Mouse (Mus musculus) kidney, postnatal 4 days (tissue): Measurements from ENCODE around the gene Inpp5k.
"Not testable (repeated sequence)": the region's sequence is repeated elsewhere in the genome, so short reads cannot be mapped to it uniquely, and the experiment has no call there.

Experiments used
- DNase-seq, 2 experiments: peaks; one replicate each; pipeline ENCODE4 v3.0.0; 2021; ENCODE audit warnings: mixed read lengths in 2 of 2

Inpp5k gene

DNA sequence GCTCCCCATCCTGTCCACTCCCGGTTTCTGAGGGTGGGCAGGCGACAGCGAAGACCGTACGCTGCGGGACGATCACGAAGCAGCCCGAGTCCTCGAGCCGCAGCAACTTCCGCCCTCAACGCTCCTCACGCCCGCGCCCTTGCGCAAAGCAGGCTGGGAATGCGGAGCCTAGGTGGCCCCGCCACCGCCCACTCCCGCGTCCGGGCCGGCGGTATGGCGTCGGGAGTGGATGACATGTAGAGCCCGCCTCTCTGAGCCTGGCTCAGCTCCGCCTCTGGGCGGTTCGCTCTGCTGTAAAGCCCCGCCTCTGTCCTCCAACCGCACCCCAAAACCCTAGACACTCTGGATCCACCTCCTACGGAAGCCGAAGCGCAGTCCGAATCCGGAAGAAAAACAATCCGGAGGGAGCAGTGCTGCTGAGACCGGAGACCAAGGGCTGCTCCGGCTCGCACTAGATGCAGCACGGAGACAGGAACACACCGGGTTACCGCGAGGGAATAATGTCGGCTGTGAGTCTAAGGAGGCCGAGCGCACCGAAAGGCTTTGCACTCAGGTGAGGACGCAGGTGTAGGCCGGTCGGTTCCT is at the start of gene Inpp5k:
Inpp5k (plus strand) TSS at position 344 of the 585 bp plus-strand sequence.
- peak; percentile 95 to 97 for DNase-seq

DNA sequence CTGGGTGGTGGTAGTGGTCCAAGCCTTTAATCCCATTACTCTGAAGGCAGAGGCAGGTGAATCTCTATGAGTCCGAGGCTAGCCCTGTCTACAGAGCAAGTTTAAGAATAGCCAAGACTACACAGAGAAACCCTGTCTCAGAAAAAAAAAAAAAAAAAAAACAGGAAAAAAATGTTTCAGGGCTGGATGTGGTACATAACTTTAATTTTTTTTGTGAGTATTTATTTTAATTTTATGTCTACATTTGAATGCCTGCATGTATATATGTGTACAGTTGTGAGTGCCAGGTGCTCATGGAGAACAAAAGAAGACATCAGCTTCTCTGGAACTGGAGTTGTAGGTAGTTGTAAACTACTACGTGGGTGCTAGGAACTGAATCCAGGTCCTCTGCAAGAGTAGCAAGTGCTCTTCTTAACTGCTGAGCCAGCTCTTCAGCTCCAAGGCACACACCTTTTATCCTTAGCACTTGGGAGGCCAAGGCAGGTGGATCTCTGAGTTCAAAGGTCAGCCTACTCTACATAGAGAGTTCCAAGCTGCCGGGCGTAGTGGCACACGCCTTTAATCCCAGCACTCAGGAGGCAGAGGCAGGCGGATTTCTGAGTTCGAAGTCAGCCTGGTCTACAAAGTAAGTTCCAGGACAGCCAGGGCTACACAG is 49.2 kb upstream of the Inpp5k start:
- DNase-seq, result no peak

DNA sequence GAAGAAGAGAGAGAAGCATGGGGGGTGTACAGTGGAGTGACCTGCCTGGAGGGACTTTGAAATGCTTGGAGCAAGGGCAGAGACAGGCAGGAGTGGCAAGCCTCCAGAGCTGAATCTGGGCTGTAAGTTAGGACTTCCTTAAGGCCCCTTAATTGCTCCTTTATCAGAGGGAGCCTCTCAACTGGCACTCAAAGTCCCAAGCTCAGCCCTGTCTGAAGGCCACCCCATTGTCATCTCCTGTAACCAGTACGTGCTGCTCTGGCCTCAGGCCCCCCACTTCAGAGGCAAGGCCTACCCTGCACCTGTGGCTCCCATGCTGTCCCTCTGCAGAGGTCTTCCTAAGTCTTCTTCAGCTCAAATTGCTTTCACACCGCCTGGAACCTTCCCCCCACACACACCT is 47.3 kb upstream of the Inpp5k start:
- no peak for DNase-seq

DNA sequence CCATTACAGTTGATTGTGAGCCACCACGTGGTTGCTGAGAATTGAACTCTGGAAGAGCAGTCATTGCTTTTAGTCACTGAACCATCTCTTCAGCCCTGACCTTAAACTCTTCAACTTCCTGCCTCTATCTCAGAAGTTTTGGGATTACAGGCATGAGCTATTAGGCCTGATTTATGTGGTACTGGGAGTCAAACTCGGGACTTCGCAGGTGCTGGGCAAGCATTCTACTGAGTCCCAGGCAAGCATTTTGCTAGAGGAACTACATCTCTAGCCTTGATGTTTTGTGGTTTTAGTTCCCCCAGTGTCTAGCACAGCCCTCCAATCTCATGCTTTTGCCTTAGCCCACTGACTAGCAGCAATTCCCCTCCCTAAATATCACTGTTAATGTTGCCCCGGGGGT is 45.7 kb upstream of the Inpp5k start:
- DNase-seq, result no peak

- DNase-seq, result no peak
Measured at GRCm38 (mm10) chr11:75585978-75586377, 44.8 kb upstream of the Inpp5k start.

GRCm38 (mm10) chr11:75586963-75587362 is 43.8 kb upstream of the Inpp5k start:
- DNase-seq, result no peak

GRCm38 (mm10) chr11:75587493-75588284 is 43.1 kb upstream of the Inpp5k start, which contains the start of gene Pitpna:
TSS of gene Pitpna (plus strand) at chr11:75588097.
- peak; percentile 97 to 98 for DNase-seq

GRCm38 (mm10) chr11:75588285-75588941 is 42.4 kb upstream of the Inpp5k start:
- no peak for DNase-seq

- DNase-seq, result no peak
Measured at GRCm38 (mm10) chr11:75592612-75593011, 38.2 kb upstream of the Inpp5k start.

- no peak for DNase-seq
Measured at GRCm38 (mm10) chr11:75594431-75594830, 36.4 kb upstream of the Inpp5k start.

DNA sequence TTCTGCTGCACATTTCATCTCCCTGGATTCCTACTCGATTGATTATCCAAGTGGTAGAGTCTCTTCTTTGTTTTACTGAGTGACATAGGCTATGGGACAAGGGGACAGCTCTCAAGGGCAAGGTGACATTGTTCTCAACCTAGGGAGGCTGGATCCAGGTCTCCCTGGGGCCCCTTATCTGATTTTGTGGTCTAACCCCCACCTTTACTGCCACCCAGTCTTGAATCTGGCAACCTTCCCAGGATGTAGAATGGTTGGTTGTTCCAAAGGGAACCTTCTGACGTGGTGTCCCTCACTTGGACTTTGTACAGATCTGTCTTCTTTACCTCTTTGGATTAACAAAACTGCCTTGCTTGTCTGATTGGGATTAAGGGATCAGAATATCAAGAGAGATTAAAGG is 35.4 kb upstream of the Inpp5k start:
- DNase-seq, result no peak

DNA sequence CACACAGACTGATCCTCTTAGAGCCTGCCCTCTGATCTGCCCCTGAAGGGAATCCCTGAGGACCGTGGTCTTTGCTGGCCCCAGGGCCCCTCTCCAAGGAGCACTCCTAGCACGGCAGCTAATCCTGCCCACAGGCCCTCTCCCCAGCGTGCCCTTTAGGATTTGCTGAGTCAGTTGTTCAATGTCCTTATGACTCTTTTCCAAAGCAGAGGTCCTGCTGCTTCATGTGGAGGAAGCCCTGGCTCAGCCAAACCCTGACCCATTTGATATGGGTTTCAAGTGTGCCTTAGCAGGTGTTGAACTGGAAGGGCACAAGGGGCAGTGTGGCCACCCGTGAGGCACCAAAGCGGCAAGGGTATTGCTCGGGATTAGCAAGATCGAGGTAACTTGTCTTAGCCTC is 35.0 kb upstream of the Inpp5k start:
- DNase-seq, result no peak

DNA sequence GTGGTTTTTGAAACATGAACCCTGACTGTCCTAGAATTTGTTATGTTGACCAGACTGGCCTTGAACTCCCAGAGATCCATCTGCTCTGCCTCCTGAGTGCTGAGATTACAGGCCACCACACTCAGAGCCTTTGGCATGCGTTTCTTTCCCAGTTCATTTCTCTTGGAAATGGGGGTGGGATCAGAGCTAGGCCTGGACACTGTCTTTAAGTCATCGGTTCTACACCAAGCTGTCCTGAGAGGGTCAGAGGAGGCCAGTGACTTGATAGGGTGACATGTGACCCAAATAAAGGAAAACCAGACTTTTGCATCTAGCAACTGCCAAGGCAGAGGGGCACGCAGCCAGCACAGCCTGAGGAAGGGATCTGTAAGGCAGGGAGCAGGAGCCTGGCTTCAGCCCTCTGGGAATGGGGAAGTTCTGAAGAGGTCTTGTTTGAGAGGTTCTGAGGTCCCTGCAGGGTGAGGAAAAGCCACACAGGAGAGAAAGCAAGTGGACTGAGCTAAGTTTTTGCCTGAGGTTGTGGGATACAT is 34.0 kb upstream of the Inpp5k start:
- peak in 1 of 2 experiments; percentile 42 for DNase-seq

DNA sequence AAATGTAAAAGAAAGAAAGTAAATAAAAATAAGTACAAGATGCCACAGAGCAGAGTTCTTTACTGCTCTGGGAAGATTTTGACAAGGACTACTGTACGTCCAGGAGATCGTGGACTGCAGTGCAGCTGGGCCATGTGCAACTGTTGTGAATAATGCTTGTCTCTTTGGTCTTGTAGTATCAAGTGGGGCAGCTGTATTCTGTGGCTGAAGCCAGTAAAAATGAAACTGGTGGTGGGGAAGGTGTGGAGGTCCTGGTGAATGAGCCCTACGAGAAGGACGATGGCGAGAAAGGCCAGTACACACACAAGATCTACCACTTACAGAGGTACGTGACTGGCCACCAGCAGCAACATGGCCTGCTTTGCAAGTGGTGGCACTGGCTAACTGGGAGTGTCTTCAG is 32.8 kb upstream of the Inpp5k start:
- DNase-seq, result no peak

DNA sequence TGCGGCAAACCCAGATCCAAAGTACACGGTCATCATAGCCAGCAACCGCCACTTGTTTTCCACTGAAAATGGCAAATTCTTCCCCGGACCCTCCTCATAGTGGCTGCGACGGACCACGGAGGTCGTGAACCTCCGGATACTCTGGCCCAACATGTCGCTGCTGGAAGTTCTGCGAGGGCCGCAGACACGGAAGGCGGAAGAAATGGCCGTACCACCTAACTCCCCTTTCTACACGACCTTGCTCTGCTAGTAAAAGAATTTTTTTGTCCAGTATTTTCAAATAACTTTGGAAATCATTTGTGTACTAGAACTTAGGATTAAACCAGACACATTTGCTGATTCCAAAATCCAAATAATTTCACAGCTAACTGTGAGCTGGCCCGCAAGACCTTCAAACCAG is 31.0 kb upstream of the Inpp5k start:
- DNase-seq, result not testable (repeated sequence)

DNA sequence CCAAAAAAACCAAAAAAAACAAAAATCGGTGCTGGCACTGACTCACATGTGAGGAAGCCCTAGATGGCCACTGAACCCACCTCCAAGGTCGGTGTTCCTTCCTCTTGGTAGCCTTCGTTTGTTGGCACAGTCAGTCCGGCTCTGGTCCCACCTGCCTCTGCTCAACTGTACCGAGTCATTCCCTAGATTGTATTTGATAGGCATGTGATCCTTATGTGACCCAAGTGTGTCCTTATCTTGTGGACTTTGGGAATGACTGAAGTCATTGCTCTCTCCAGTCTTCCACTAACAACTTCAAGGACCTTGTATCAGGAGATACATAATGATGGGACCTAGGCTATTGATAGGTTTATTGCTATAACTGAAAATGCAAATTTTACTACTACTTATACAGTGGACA is 26.0 kb upstream of the Inpp5k start:
- DNase-seq, result no peak

GRCm38 (mm10) chr11:75605318-75605717 is 25.5 kb upstream of the Inpp5k start:
- DNase-seq, result no peak

DNA sequence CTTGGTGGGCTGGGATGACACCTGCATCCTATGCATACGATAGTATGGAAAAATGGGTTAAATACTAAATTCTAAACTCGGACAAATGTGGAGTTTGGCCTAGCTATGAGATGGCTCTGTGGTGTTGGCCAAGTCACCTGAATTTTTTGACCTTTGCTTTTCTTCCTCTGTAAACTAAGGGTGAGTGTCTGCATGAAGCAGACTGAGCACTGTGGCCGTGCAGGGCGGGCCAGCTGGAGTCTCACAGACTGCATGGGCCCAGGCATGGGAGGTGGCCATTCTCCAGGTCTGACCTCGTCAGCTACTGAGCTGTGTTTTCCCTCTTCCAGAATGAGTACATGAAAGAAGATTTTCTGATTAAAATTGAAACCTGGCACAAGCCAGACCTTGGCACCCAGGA is 22.0 kb upstream of the Inpp5k start:
- no peak for DNase-seq

DNA sequence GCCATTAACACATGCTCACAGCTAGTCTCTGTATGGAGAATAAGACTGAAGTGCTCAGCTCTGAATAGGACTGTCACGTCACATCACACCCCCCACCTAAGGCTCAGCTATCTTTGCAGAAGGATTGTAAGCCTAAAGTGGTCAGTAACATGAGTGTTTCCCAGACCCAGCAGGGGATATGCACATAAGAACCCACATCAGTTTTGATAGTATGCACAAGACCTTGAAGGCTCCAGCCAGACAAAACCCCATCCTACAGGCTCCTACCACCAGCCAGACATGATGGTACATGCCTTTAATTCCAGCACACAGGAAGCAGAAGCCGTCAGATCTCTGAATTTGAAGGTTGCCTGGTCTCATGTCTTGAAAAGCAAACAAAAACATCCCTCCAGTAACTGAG is 20.8 kb upstream of the Inpp5k start:
- no peak for DNase-seq

DNA sequence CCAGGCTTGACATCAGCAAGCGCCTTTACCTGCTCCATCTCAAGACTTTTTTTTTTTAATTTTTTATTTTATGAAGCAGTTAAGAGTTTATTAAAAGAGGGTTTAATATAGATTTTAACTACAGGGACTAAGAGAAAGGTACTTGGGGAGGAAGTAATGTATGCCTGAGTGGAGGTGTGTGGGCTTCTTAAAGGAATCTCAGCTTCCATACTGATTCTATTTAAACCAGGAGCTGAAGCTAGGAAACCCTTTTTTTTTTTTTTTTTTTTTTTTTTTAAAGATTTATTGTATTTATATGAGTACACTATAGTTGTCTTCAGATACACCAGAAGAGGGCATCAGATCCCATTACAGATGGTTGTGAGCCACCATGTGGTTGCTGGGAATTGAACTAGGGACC is 16.0 kb upstream of the Inpp5k start:
- no peak for DNase-seq

DNA sequence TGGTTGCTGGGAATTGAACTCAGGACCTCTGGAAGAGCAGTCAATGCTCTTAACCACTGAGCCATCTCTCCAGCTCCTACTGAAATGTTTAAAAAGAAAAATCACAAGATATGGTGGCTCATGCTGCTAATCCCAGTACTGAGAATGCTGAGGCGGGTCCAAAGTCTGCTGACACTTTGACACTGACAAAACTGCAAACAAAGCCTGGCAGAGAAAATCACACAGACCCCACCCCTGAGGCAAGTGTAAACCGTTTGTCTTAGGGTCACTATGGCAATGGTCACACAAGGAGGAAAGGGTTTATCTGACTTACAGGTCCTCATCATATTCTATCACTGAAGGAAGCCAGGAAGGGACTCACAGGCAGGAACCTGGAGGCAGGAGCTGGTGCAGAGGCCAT is 15.2 kb upstream of the Inpp5k start:
- no peak for DNase-seq

- peak; percentile 38 to 49 for DNase-seq
Measured at GRCm38 (mm10) chr11:75619133-75619532, 11.7 kb upstream of the Inpp5k start.

DNA sequence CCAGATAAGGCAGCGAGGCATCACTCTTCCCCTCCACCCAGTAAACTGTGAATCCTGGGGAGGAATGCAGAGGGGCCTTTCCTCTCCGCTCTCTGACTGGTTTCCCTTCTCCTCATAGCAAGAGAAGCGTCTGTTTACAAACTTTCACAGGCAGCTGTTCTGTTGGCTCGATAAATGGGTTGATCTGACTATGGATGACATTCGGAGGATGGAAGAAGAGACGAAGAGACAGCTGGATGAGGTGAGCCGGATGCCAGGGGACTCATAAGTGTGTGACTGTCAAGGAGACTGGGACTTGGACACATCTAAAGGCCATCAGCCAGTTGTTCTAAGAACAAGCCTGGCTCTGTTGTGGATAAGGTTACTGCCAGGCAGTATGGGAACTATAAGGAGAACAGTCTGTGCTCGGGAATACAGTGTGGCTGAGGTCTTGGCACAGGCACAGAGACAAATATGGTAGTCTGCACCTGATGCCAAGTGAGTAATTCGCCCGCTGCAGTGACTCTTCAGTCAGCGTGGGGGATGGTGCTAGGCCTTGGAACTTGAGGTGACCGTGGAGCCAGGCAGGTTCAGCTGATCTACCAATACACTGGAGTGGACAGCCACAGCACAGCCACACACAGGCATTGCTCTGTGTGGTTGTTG is 10.5 kb upstream of the Inpp5k start:
- no peak for DNase-seq
